Mouse (Mus musculus): ENCODE measurements at regions not wholly inside any gene's neighbourhood (a gene's known extent, or its start where the extent isn't known, plus 50 kb on each side); places are given as distances from the start of the nearest gene placed in this dataset.

DNA sequence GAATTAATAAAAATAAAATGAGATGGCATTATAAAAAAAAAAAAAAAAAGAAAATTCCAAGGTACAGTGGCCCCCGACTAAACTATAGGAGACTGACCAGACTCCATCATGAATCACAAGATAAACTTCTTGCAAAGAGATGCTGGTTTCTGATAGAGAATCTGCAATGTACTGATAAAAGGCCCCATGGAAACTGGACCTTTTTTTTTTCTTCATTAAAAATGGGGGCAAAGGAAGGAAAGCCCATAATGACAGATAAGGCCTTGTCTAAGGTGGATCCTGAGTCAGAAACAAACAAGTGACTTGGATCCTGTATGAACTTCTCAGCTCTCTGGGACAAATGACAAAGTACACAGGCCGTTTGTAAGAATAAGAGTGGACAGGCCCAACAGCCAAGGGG lies 344.7 kb upstream of the Nfe2l3 start:
- TF ChIP-seq CTCF (IDR thresholded peaks at IDR 0.05) (no peak), EP300 (IDR thresholded peaks at IDR 0.05) (no peak)

All from lung, postnatal 0 days (tissue).